Mouse (Mus musculus) lung, postnatal 0 days (tissue): Measurements from ENCODE around the gene Snx21. TPM values are rescaled to one million over a fixed set of nuclear protein-coding genes. Genes with fewer than 3 reads are reported as not detected.

Experiments
- ATAC-seq: fragments of 200-750 bp; cut with Nextera tagmentation; 2 replicates; pipeline ENCODE4 v1.8.0; 2017; ENCODE audit warnings: moderate library complexity
- DNase-seq: peaks from one replicate; pipeline ENCODE4 v3.0.0-alpha.2; 2016; ENCODE audit warnings: low spot score
- H3K27ac ChIP-seq: fragments of 300-500 bp; sonication (generic); 2 replicates; pipeline ENCODE4 v1.5.1; 2014; ENCODE audit warnings: antibody characterized with exemption, mild to moderate bottlenecking, low read length, mixed read lengths
- H3K27me3 ChIP-seq: fragments of 300-500 bp; sonication (generic); replicated peaks from 2 replicates; pipeline ENCODE4 v1.6.1; 2014; ENCODE audit warnings: low read length, mixed read lengths; ENCODE audit not compliant: insufficient read depth
- H3K36me3 ChIP-seq: fragments of 300-500 bp; sonication (generic); 2 replicates; pipeline ENCODE4 v1.6.1; 2014; ENCODE audit warnings: low read length, mixed read lengths; ENCODE audit not compliant: insufficient read depth
- H3K4me1 ChIP-seq: fragments of 300-500 bp; sonication (generic); 2 replicates; pipeline ENCODE4 v1.6.1; 2014; ENCODE audit warnings: antibody characterized with exemption, low read depth, low read length, mixed read lengths; ENCODE audit not compliant: insufficient read depth
- H3K4me2 ChIP-seq: fragments of 300-500 bp; sonication (generic); replicated peaks from 2 replicates; pipeline ENCODE4 v1.6.1; 2014; ENCODE audit warnings: low read depth, mild to moderate bottlenecking, low read length, moderate library complexity, mixed read lengths
- H3K4me3 ChIP-seq: fragments of 300-500 bp; sonication (generic); 2 replicates; pipeline ENCODE4 v1.5.1; 2014; ENCODE audit warnings: low read depth, low read length
- H3K9ac ChIP-seq: fragments of 300-500 bp; sonication (generic); replicated peaks from 2 replicates; pipeline ENCODE4 v1.6.1; 2014; ENCODE audit warnings: low read depth, mild to moderate bottlenecking
- H3K9me3 ChIP-seq: fragments of 300-500 bp; sonication (generic); 2 replicates; pipeline ENCODE4 v1.6.1; 2016; ENCODE audit warnings: low read length, mixed read lengths
- CTCF ChIP-seq: IDR thresholded peaks from 2 replicates; pipeline ENCODE4 v1.5.1; 2016; ENCODE audit warnings: antibody characterized with exemption, mild to moderate bottlenecking
- EP300 ChIP-seq: IDR thresholded peaks from 2 replicates; pipeline ENCODE4 v1.6.1; 2016; ENCODE audit warnings: antibody characterized with exemption, mild to moderate bottlenecking, control low read depth
- WGBS: fragments of 180-500 bp; shearing (Covaris S2); extraction: QIAGEN DNeasy Blood & Tissue Kit; methylation state at CpG from one replicate; pipeline ENCODE4 v1.1.7; 2014; 5-methylcytosine and 5-hydroxymethylcytosine counted together
- polyA plus RNA-seq: library from polyadenylated mRNA; unstranded; fragments of >200 nt; fragmentation: Nextera tagmentation; extraction: Ambion mirVana; gene quantifications from 2 replicates; pipeline ENCODE4 v1.2.1, GENCODE M21; 2015

Gene Snx21
- polyA plus RNA-seq, 1 experiment from 2014 or later = 28.6 TPM

GRCm38 (mm10) chr2:164833314-164833959 lies 47.8 kb downstream of the Snx21 start, which contains the start of gene Neurl2:
Gene Neurl2, minus strand, starts transcription at chr2:164833456.
- DNase-seq (peak; percentile 94), ATAC-seq (peak; percentile 79)
- no peaks in the 10 kb centered on the region for H3K9me3 ChIP-seq
- H3K4me3 ChIP-seq = peak within 1 kb of the TSS; percentile 55
- H3K27me3 ChIP-seq = no peaks in the 10 kb centered on the region
- H3K4me2 ChIP-seq = peak within 1 kb of the TSS; percentile 83
- TF ChIP-seq EP300 (peak; percentile 60), CTCF (peak; percentile 53)
- peaks cover 6% of the 10 kb centered on the region; the same call in 1 of the 2 replicates for H3K36me3 ChIP-seq
- under 1% methylated on average over 31 of the region's 31 CpGs for WGBS
- H3K9ac ChIP-seq = peak within 1 kb of the TSS; percentile 51
- peak within 1 kb of the TSS; percentile 89 for H3K27ac ChIP-seq
- H3K4me1 ChIP-seq = peaks cover 12% of the 10 kb centered on the region

GRCm38 (mm10) chr2:164834531-164834930 lies 48.9 kb downstream of the Snx21 start:
- H3K4me2 ChIP-seq = peak overlapping the region; percentile 83
- 0 out of 2 replicates have a peak overlapping the region, but pooled peaks have one; percentile 51 for H3K9ac ChIP-seq
- TF ChIP-seq EP300 = no peak
- no peak; the same call in 1 of the 2 replicates for TF ChIP-seq CTCF
- 41% methylated on average over 8 of the region's 8 CpGs for WGBS
- DNase-seq (no peak), ATAC-seq (0 out of 2 replicates have a peak, but pooled peaks have one; percentile 8)
- H3K27ac ChIP-seq = no peak overlapping the region
- peaks cover 12% of the 10 kb centered on the region for H3K4me1 ChIP-seq
- H3K4me3 ChIP-seq = peak overlapping the region; percentile 55
- no peaks in the 10 kb centered on the region for H3K27me3 ChIP-seq
- H3K36me3 ChIP-seq = peaks cover 15% of the 10 kb centered on the region
- no peaks in the 10 kb centered on the region for H3K9me3 ChIP-seq

- H3K27ac ChIP-seq = no peak overlapping the region
- peaks cover 12% of the 10 kb centered on the region for H3K4me1 ChIP-seq
- H3K36me3 ChIP-seq = peaks cover 20% of the 10 kb centered on the region
- TF ChIP-seq CTCF = no peak
- no peak for TF ChIP-seq EP300
- no peak for ATAC-seq
- H3K9me3 ChIP-seq = no peaks in the 10 kb centered on the region
- no peaks in the 10 kb centered on the region for H3K27me3 ChIP-seq
- no peak overlapping the region; the same call in 1 of the 2 replicates for H3K4me2 ChIP-seq
- no peak for DNase-seq
- 95% methylated on average over 4 of the region's 4 CpGs for WGBS
- no peak overlapping the region for H3K9ac ChIP-seq
- H3K4me3 ChIP-seq = no peak overlapping the region
These were observed 49.5 kb downstream of the Snx21 start for GRCm38 (mm10) chr2:164835164-164835563.

Other genes starting within 250 kb of the Snx21 start
- 1,345 and 1,354 TPM in 2 replicates for gene Wfdc2, start 223.4 kb upstream of the Snx21 start, polyA plus RNA-seq
- gene Spint3, start 212.4 kb upstream of the Snx21 start, polyA plus RNA-seq = not detected in 2 replicates
- 0.93 and 1.0 TPM in 2 replicates for gene Wfdc6a, start 200.4 kb upstream of the Snx21 start, polyA plus RNA-seq
- gene Eppin, start 192.2 kb upstream of the Snx21 start, polyA plus RNA-seq = not detected in 2 replicates
- gene Wfdc6b, start 172.3 kb upstream of the Snx21 start, polyA plus RNA-seq = 0.90 and 1.3 TPM in 2 replicates
- 0.36 and 0.43 TPM in 2 replicates for gene Wfdc8, start 172.2 kb upstream of the Snx21 start, polyA plus RNA-seq
- gene Wfdc16, start 147.0 kb upstream of the Snx21 start, polyA plus RNA-seq = not detected in 2 replicates
- gene Wfdc10, start 129.8 kb upstream of the Snx21 start, polyA plus RNA-seq = 0.57 and 0.88 TPM in 2 replicates
- gene Wfdc9, start 129.2 kb upstream of the Snx21 start, polyA plus RNA-seq = not detected in 2 replicates
- not detected in 2 replicates for gene Wfdc11, start 111.7 kb upstream of the Snx21 start, polyA plus RNA-seq
- 1.3 and 1.9 TPM in 2 replicates for gene Wfdc13, start 100.7 kb upstream of the Snx21 start, polyA plus RNA-seq
- not detected in 2 replicates for gene Spint4, start 87.3 kb upstream of the Snx21 start, polyA plus RNA-seq
- gene Spint5, start 70.5 kb upstream of the Snx21 start, polyA plus RNA-seq = not detected in 2 replicates
- gene Wfdc3, start 39.9 kb upstream of the Snx21 start, polyA plus RNA-seq = 6.4 and 6.6 TPM in 2 replicates
- 47.1 and 47.2 TPM in 2 replicates for gene Dnttip1, start 39.8 kb upstream of the Snx21 start, polyA plus RNA-seq
- gene Ube2c, start 15.9 kb upstream of the Snx21 start, polyA plus RNA-seq = 21.1 and 33.3 TPM in 2 replicates
- 0.47 and 1.2 TPM in 2 replicates for gene Tnnc2, start 5.9 kb upstream of the Snx21 start, polyA plus RNA-seq
- gene Acot8, start 19.1 kb downstream of the Snx21 start, polyA plus RNA-seq = 17.8 and 18.9 TPM in 2 replicates
- gene Zswim3, start 19.3 kb downstream of the Snx21 start, polyA plus RNA-seq = 4.3 and 5.3 TPM in 2 replicates
- gene Zswim1, start 36.9 kb downstream of the Snx21 start, polyA plus RNA-seq = 7.7 and 8.1 TPM in 2 replicates
- not detected in 2 replicates for gene Spata25, start 42.7 kb downstream of the Snx21 start, polyA plus RNA-seq
- 146 and 147 TPM in 2 replicates for gene Ctsa, start 47.0 kb downstream of the Snx21 start, polyA plus RNA-seq
- 5.4 and 6.5 TPM in 2 replicates for gene Neurl2, start 47.6 kb downstream of the Snx21 start, polyA plus RNA-seq
- 286 and 314 TPM in 2 replicates for gene Pltp, start 71.9 kb downstream of the Snx21 start, polyA plus RNA-seq
- 60.9 and 71.3 TPM in 2 replicates for gene Pcif1, start 93.5 kb downstream of the Snx21 start, polyA plus RNA-seq
- 5.0 and 5.2 TPM in 2 replicates for gene Zfp335, start 125.9 kb downstream of the Snx21 start, polyA plus RNA-seq
- gene Mmp9, start 155.0 kb downstream of the Snx21 start, polyA plus RNA-seq = 4.5 and 5.6 TPM in 2 replicates
- gene Slc12a5, start 175.0 kb downstream of the Snx21 start, polyA plus RNA-seq = 0.84 and 1.0 TPM in 2 replicates
- gene Ncoa5, start 249.0 kb downstream of the Snx21 start, polyA plus RNA-seq = 21.6 and 28.7 TPM in 2 replicates